12 mouse cellular contexts compared by ENCODE assay signal in genomic region chr5:136476272-136476671, GRCm38 (mm10).
DNase-seq lines count a peak whose midpoint lies in the region; ATAC-seq lines count a peak whose summit lies in the region.
"Had no signal": no experiment of that assay in that cellular context is flagged by ENCODE, and none has a peak within 500 bp of the region (broad histone marks: within the 10 kb centered on the region; RNA-seq: fewer than 3 reads in every experiment).

No protein-coding gene starts in this region.

- no peak overlapping the region for H3K9ac ChIP-seq in heart, embryonic 11.5 days (ENCODE audit: low read depth, low read length)
- H3K9ac ChIP-seq in intestine, embryonic 16.5 days (ENCODE audit: low read depth, low read length): no peak overlapping the region
- H3K9ac ChIP-seq: liver, postnatal 0 days; neural tube, embryonic 12.5 days had no signal

- H3K36me3 ChIP-seq in heart, embryonic 11.5 days (ENCODE audit: control insufficient read depth, insufficient read depth, low read length): no peaks in the 10 kb centered on the region
- no peaks in the 10 kb centered on the region for H3K36me3 ChIP-seq in intestine, embryonic 16.5 days (ENCODE audit: control insufficient read depth, insufficient read depth, low read length)

- H3K4me2 ChIP-seq in heart, embryonic 11.5 days: no peak overlapping the region
- H3K4me2 ChIP-seq in intestine, embryonic 16.5 days (ENCODE audit: low read depth, low read length): no peak overlapping the region
- H3K4me2 ChIP-seq: neural tube, embryonic 12.5 days had no signal

- no peak overlapping the region for H3K4me3 ChIP-seq in heart, embryonic 11.5 days (ENCODE audit: low read depth, low read length)
- H3K4me3 ChIP-seq in intestine, embryonic 16.5 days (ENCODE audit: low read length): no peak overlapping the region
- H3K4me3 ChIP-seq: forebrain, embryonic 10.5 days; neural tube, embryonic 12.5 days had no signal

- peak overlapping the region; percentile 46 for H3K27ac ChIP-seq in heart, embryonic 11.5 days (ENCODE audit: low read depth, low read length)
- no peak overlapping the region for H3K27ac ChIP-seq in intestine, embryonic 16.5 days (ENCODE audit: low read length)
- H3K27ac ChIP-seq: forebrain, embryonic 10.5 days; neural tube, embryonic 12.5 days had no signal

- no peak for ATAC-seq in heart, embryonic 11.5 days (replicated peaks; ENCODE audit: insufficient number of reproducible peaks, low FRiP score, low TSS enrichment)
- ATAC-seq in intestine, embryonic 16.5 days: no peak
- ATAC-seq: liver, postnatal 0 days had no signal

- no peak for DNase-seq in heart, adult 18-20 months
- peak; percentile 59 to 82 for DNase-seq in left cerebral cortex, adult 18-20 months (ENCODE audit: low spot score in 2 of 2)
- DNase-seq in left cerebral cortex, adult 11 months (ENCODE audit: low spot score): no peak
- peak; percentile 67 for DNase-seq in layer of hippocampus, adult 9-11 months
- DNase-seq in right cerebral cortex, adult 2 months (ENCODE audit: low spot score in 2 of 2): peak; percentile 71 to 72
- DNase-seq in kidney, postnatal 4 days: no peak
- DNase-seq: kidney, adult 18-20 months; liver, postnatal 0 days had no signal

- H3K9me3 ChIP-seq in heart, embryonic 11.5 days (replicated peaks; ENCODE audit: control insufficient read depth, low read length): no peaks in the 10 kb centered on the region
- no peaks in the 10 kb centered on the region for H3K9me3 ChIP-seq in intestine, embryonic 16.5 days (ENCODE audit: control insufficient read depth, low read length)
- H3K9me3 ChIP-seq: forebrain, embryonic 10.5 days; neural tube, embryonic 12.5 days had no signal

- H3K27me3 ChIP-seq in heart, embryonic 11.5 days (ENCODE audit: control insufficient read depth, insufficient read depth, low read length): no peaks in the 10 kb centered on the region
- H3K27me3 ChIP-seq in intestine, embryonic 16.5 days (replicated peaks; ENCODE audit: control insufficient read depth, insufficient read depth, low read length): no peaks in the 10 kb centered on the region
- H3K27me3 ChIP-seq: neural tube, embryonic 12.5 days had no signal

- H3K4me1 ChIP-seq in heart, embryonic 11.5 days (ENCODE audit: control insufficient read depth, insufficient read depth, low read length): peaks cover 56% of the 10 kb centered on the region
- H3K4me1 ChIP-seq in intestine, embryonic 16.5 days (ENCODE audit: control insufficient read depth, insufficient read depth, low read length): peaks cover 16% of the 10 kb centered on the region

- 74% methylated on average over 3 of the region's 3 CpGs for WGBS in heart, embryonic 11.5 days (ENCODE audit: insufficient replicate concordance)
- 86% methylated on average over 3 of the region's 3 CpGs for WGBS in intestine, embryonic 16.5 days

Comparison
In these comparisons a context has a peak if more than half of its experiments do, and no peak if none do; other contexts are left out.
1. DNase-seq: peak in left cerebral cortex, adult 18-20 months (2 of 2), layer of hippocampus, adult 9-11 months (single experiment) and right cerebral cortex, adult 2 months (2 of 2); none in heart, adult 18-20 months (0 of 2), left cerebral cortex, adult 11 months (single experiment) and kidney, postnatal 4 days (0 of 2).